Mouse (Mus musculus) kidney, embryonic 15.5 days (tissue): ENCODE measurements around the gene Fubp1. TPM values are rescaled to one million over a fixed set of nuclear protein-coding genes. Genes with fewer than 3 reads are reported as not detected.
"Not testable (repeated sequence)": the region's sequence is repeated elsewhere in the genome, so short reads cannot be mapped to it uniquely, and the experiment has no call there.

Experiments
- ATAC-seq: fragments of 200-750 bp; cut with Nextera tagmentation; replicated peaks from 2 replicates; pipeline ENCODE4 v1.8.0; 2017; ENCODE audit warnings: moderate TSS enrichment; ENCODE audit not compliant: low FRiP score
- H3K27ac ChIP-seq: fragments of 300-500 bp; sonication (generic); 2 replicates; pipeline ENCODE4 v1.5.1; 2015; ENCODE audit warnings: mild to moderate bottlenecking, inconsistent platforms
- H3K27me3 ChIP-seq: fragments of 300-500 bp; sonication (generic); 2 replicates; pipeline ENCODE4 v1.6.1; 2015; ENCODE audit warnings: inconsistent platforms
- H3K36me3 ChIP-seq: fragments of 300-500 bp; sonication (generic); 2 replicates; pipeline ENCODE4 v1.6.1; 2015; ENCODE audit warnings: inconsistent platforms
- H3K4me1 ChIP-seq: fragments of 300-500 bp; sonication (generic); 2 replicates; pipeline ENCODE4 v1.6.1; 2015; ENCODE audit warnings: inconsistent platforms
- H3K4me2 ChIP-seq: fragments of 300-500 bp; sonication (generic); 2 replicates; pipeline ENCODE4 v1.6.1; 2015; ENCODE audit warnings: moderate library complexity, mild to moderate bottlenecking, inconsistent platforms
- H3K4me3 ChIP-seq: fragments of 300-500 bp; sonication (generic); replicated peaks from 2 replicates; pipeline ENCODE4 v1.5.1; 2015; ENCODE audit warnings: mild to moderate bottlenecking, inconsistent platforms
- H3K9ac ChIP-seq: fragments of 300-500 bp; sonication (generic); 2 replicates; pipeline ENCODE4 v1.6.1; 2015; ENCODE audit warnings: mild to moderate bottlenecking, inconsistent platforms
- H3K9me3 ChIP-seq: fragments of 300-500 bp; sonication (generic); replicated peaks from 2 replicates; pipeline ENCODE4 v1.6.1; 2016; ENCODE audit warnings: inconsistent platforms
- WGBS: fragments of 180-500 bp; shearing (Covaris S2); methylation state at CpG from one replicate; pipeline ENCODE4 v1.1.7; 2015; ENCODE audit warnings: mixed read lengths; 5-methylcytosine and 5-hydroxymethylcytosine counted together
- polyA plus RNA-seq: library from polyadenylated mRNA; unstranded; fragments of >200 nt; fragmentation: Nextera tagmentation; extraction: Ambion mirVana; gene quantifications from 2 replicates; pipeline ENCODE4 v1.2.1, GENCODE M21; 2015

The Fubp1 gene
- polyA plus RNA-seq, 1 experiment from 2014 or later = 301 TPM

- peak overlapping the region; percentile 52 for H3K4me3 ChIP-seq
- H3K9ac ChIP-seq = peak overlapping the region; percentile 61
- H3K4me1 ChIP-seq = peaks cover 20% of the 10 kb centered on the region
- peak; percentile 94 for ATAC-seq
- WGBS = under 1% methylated on average over 17 of the region's 17 CpGs
- H3K9me3 ChIP-seq = no peaks in the 10 kb centered on the region
- H3K36me3 ChIP-seq = no peaks in the 10 kb centered on the region
- H3K27me3 ChIP-seq = no peaks in the 10 kb centered on the region
- peak overlapping the region; percentile 90 for H3K27ac ChIP-seq
- peak overlapping the region; percentile 59 for H3K4me2 ChIP-seq
Observed at GRCm38 (mm10) chr3:152193635-152194097, 16.6 kb upstream of the Fubp1 start.

GRCm38 (mm10) chr3:152197246-152197645, 13.0 kb upstream of the Fubp1 start:
- not testable (repeated sequence) for H3K27ac ChIP-seq, H3K36me3 ChIP-seq, H3K4me3 ChIP-seq, H3K27me3 ChIP-seq, H3K4me1 ChIP-seq, H3K9me3 ChIP-seq, H3K9ac ChIP-seq, H3K4me2 ChIP-seq, ATAC-seq
- 45% methylated on average over 2 of the region's 2 CpGs for WGBS

- no peak overlapping the region for H3K9ac ChIP-seq
- 61% methylated on average over 3 of the region's 3 CpGs for WGBS
- H3K27me3 ChIP-seq = no peaks in the 10 kb centered on the region
- H3K4me1 ChIP-seq = no peaks in the 10 kb centered on the region
- no peaks in the 10 kb centered on the region for H3K9me3 ChIP-seq
- H3K27ac ChIP-seq = no peak overlapping the region
- ATAC-seq = no peak
- H3K4me2 ChIP-seq = no peak overlapping the region
- no peaks in the 10 kb centered on the region for H3K36me3 ChIP-seq
- no peak overlapping the region for H3K4me3 ChIP-seq
Observed at GRCm38 (mm10) chr3:152199125-152199524, 11.1 kb upstream of the Fubp1 start.

DNA sequence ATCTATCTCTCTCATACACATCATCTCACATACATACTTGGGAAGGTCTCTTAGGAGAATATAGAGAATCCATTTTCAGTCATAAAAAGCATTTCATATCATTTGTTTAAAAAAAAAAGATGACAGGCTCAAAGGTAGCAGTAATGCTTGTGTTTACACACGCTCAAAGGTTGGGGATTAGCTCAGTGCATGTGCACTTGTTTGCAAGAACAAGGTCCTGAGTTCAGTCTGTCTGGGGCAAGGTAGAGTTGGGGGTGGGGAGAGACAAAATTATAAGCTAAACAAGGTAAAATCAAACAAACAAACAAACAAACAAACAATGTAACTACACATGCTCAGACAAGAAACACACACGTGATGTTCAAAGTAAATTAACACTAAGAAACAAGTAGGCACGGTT, 9.0 kb upstream of the Fubp1 start:
- Histone ChIP-seq H3K9ac (no peak overlapping the region), H3K27me3 (no peaks in the 10 kb centered on the region), H3K27ac (no peak overlapping the region), H3K4me3 (no peak overlapping the region), H3K9me3 (no peaks in the 10 kb centered on the region), H3K4me1 (no peaks in the 10 kb centered on the region), H3K4me2 (no peak overlapping the region), H3K36me3 (no peaks in the 10 kb centered on the region)
- 90% methylated on average over 3 of the region's 3 CpGs for WGBS
- no peak for ATAC-seq

DNA sequence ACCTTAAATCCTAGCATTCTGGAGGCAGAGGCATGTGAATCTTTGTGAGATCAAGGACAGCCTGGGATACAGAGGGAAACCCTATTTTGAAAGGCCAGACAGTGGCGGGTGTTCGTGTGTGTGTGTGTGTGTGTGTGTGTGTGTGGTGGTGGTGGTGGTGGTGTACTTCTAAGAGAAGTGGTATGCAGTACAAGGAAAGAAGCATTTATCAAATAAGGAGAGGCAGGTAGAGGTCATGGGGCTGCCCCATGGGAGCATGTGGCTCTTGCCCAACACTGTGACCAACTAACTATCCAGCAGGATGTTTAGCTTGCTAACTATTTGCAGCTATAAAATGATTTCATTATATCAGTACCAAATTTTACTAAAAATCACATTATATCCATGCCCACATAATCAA, 8.6 kb upstream of the Fubp1 start:
- no peak for ATAC-seq
- Histone ChIP-seq H3K9ac (no peak overlapping the region), H3K9me3 (no peaks in the 10 kb centered on the region), H3K36me3 (no peaks in the 10 kb centered on the region), H3K4me1 (no peaks in the 10 kb centered on the region), H3K4me2 (no peak overlapping the region), H3K4me3 (no peak overlapping the region), H3K27ac (no peak overlapping the region), H3K27me3 (no peaks in the 10 kb centered on the region)
- WGBS = 94% methylated on average over 2 of the region's 2 CpGs

DNA sequence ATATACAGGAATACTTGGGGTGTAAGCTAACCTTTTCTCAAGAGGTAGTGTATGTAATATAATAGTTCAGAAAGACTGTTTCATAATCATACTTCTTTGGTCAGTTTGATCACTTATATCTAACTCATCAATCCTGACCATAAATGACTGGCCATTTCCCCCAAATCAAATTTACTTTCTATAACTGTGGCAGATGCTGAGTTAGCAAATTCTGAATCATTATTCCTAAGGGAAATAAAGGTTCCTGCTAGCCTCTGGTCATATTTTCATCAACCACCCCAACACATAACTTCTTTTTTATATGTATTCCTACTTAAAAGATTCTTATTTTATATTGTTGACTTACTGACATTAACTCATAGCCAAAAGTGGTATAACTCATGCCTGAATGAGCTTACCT, 7.3 kb upstream of the Fubp1 start:
- H3K9ac ChIP-seq = no peak overlapping the region
- H3K4me1 ChIP-seq = no peaks in the 10 kb centered on the region
- no peaks in the 10 kb centered on the region for H3K9me3 ChIP-seq
- no peak overlapping the region for H3K27ac ChIP-seq
- no peak overlapping the region for H3K4me2 ChIP-seq
- no peaks in the 10 kb centered on the region for H3K27me3 ChIP-seq
- no peak for ATAC-seq
- H3K36me3 ChIP-seq = no peaks in the 10 kb centered on the region
- no peak overlapping the region for H3K4me3 ChIP-seq

DNA sequence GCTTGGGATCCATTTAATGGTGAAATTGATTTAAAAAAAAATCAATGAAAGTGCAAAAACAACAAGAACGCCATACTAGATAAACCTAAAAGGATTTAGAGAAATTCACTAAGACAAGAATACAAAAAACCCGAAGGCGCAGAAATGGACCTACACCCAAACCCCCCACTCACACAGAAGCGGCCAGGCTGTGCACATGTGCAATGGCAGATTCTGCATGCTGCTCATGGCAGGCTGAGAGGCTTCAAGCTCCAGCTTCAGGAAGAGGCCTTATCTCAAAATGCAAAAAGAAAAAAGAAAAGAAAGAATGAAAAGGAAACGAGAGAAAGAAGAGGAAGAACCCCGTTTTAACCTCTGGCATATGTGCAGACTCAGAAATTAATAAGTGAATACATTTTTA, 6.8 kb upstream of the Fubp1 start:
- H3K4me1 ChIP-seq = peaks cover under 1% of the 10 kb centered on the region
- no peak overlapping the region for H3K4me3 ChIP-seq
- no peaks in the 10 kb centered on the region for H3K9me3 ChIP-seq
- no peaks in the 10 kb centered on the region for H3K36me3 ChIP-seq
- no peaks in the 10 kb centered on the region for H3K27me3 ChIP-seq
- no peak overlapping the region for H3K9ac ChIP-seq
- 89% methylated on average over 6 of the region's 6 CpGs for WGBS
- no peak for ATAC-seq
- no peak overlapping the region for H3K27ac ChIP-seq
- H3K4me2 ChIP-seq = no peak overlapping the region

GRCm38 (mm10) chr3:152203996-152204395, 6.2 kb upstream of the Fubp1 start:
- Histone ChIP-seq H3K9me3 (no peaks in the 10 kb centered on the region), H3K27me3 (no peaks in the 10 kb centered on the region), H3K9ac (no peak overlapping the region), H3K4me1 (peaks cover 4% of the 10 kb centered on the region), H3K36me3 (no peaks in the 10 kb centered on the region), H3K4me3 (no peak overlapping the region), H3K27ac (no peak overlapping the region), H3K4me2 (no peak overlapping the region)
- 70% methylated on average over 3 of the region's 3 CpGs for WGBS
- no peak for ATAC-seq

- no peak overlapping the region for H3K4me3 ChIP-seq
- no peaks in the 10 kb centered on the region for H3K36me3 ChIP-seq
- no peak for ATAC-seq
Observed at GRCm38 (mm10) chr3:152204577-152204976, 5.6 kb upstream of the Fubp1 start.

DNA sequence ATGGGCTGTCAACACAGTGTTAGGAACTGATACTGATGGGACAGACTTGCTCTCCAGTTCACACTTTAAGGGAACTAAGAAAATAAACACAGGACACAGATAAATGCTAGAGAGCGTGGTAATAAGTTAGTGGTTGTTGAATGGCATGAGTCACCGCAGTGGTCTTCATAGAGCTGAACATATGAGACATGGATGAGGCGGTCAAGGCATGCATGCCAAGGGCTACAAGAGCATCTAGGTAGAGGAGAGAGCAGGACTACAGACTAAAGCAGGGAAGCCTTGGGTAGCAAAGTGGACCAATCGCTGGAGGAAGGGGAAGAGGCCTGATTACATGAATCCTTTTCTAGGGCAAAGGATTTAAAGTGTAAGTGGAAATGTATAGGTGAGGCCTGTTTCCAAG, 3.1 kb upstream of the Fubp1 start:
- no peak for ATAC-seq
- Histone ChIP-seq H3K9me3 (no peaks in the 10 kb centered on the region), H3K36me3 (no peaks in the 10 kb centered on the region), H3K27me3 (no peaks in the 10 kb centered on the region), H3K4me1 (peaks cover 12% of the 10 kb centered on the region), H3K4me3 (no peak overlapping the region), H3K9ac (no peak overlapping the region), H3K4me2 (no peak overlapping the region), H3K27ac (no peak overlapping the region)
- WGBS = 98% methylated on average over 4 of the region's 4 CpGs

More at GRCm38 (mm10) chr3:152204577-152204976, 5.6 kb upstream of the Fubp1 start:
- Histone ChIP-seq H3K27me3 (no peaks in the 10 kb centered on the region), H3K27ac (no peak overlapping the region), H3K9me3 (no peaks in the 10 kb centered on the region), H3K4me1 (peaks cover 7% of the 10 kb centered on the region), H3K4me2 (no peak overlapping the region), H3K9ac (no peak overlapping the region)
- 82% methylated on average over 3 of the region's 3 CpGs for whole genome bisulfite sequencing

DNA sequence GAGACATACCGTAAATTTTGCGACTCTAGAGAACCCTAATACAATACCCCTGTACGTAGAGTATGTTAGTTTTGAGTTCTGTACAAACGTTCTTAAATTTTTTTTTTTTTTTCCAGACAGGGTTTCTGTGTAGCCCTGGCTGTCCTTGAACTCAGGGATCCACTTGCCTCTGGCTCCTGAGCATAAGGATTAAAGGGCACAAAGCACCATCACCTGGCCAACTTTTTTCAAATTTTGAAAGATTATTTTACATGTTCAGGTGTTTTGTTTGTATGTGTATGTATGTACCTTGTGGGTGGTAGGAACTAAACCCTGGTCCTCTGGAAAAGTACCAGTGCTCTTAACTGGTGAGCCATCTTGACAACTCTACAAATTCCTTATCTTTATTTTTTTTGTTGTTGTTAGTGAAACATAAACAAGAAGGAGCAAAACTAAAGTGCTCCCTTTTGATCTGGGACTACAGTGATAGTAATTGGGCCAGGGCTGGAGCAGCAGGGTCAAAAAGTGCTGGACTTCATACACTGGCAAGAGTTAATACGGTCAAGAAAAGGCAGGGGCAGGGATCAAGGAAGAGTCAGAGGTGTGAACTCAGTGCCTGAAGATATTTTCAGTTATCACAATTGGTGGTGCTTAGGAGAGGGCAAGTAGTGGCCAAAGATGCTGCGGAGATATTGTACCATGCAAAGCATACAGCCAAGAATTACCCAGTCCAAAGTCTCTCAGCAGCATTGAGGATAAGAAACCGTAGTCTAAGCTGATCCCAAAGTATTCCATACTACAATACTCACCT, 1.9 kb upstream of the Fubp1 start:
- peaks cover 22% of the 10 kb centered on the region for H3K4me1 ChIP-seq
- H3K36me3 ChIP-seq = no peaks in the 10 kb centered on the region; the same call in 1 of the 2 replicates
- no peaks in the 10 kb centered on the region for H3K27me3 ChIP-seq
- no peak overlapping the region for H3K27ac ChIP-seq
- WGBS = 83% methylated on average over 7 of the region's 7 CpGs
- H3K4me3 ChIP-seq = no peak overlapping the region
- no peaks in the 10 kb centered on the region for H3K9me3 ChIP-seq
- ATAC-seq = no peak
- H3K9ac ChIP-seq = no peak overlapping the region
- H3K4me2 ChIP-seq = peak overlapping the region; percentile 10; the same call in 1 of the 2 replicates

DNA sequence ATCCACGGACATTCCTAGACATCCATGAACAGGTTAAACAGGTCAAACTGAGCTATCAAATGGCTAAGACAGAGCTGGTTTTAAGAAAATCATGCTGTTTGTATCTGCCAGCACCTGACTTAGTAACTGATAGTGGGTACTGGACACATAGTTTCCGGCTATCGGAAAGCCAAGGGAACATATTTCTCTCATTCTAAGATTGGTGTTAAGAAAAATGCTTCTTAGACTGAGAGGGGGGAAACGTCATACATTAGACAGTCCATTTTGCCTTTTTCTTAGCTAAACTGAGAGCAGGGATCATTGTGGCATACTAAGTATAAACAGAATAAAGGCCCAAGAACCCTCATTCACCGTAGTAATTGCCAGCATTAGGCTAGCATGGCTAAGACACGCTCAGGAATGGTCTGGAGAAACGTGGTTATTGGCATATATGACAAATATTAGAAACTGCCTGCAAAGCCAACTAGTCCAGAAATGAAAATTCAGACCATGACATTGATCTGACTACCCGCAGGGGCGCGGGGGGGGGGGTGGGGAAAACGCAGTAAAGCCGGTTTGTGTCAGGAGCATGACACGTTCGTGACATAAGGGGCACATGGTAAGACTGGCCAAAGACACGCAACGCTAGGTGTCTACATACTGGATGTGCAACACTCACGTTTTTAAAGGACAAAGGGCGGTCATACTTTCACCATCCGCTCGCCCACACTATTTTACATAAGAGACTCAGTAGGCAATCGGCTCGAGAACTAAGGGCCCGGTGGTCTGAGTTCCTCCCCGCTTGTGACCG, 850 bp upstream of the Fubp1 start:
- Histone ChIP-seq H3K9ac (peak overlapping the region; percentile 98), H3K4me1 (peaks cover 24% of the 10 kb centered on the region), H3K9me3 (no peaks in the 10 kb centered on the region), H3K4me2 (peak overlapping the region; percentile 68), H3K27ac (peak overlapping the region; percentile 99), H3K27me3 (no peaks in the 10 kb centered on the region), H3K36me3 (no peaks in the 10 kb centered on the region; the same call in 1 of the 2 replicates), H3K4me3 (peak overlapping the region; percentile 97)
- ATAC-seq = no peak; the same call in 1 of the 2 replicates
- 3% methylated on average over 25 of the region's 25 CpGs for WGBS
